Mouse (Mus musculus) spleen, postnatal 10 days (tissue): ENCODE measurements around the gene Acot1.
"Not testable (repeated sequence)": the region's sequence is repeated elsewhere in the genome, so short reads cannot be mapped to it uniquely, and the experiment has no call there.

Source experiments
- DNase-seq, 2 experiments: peaks; one replicate each; pipeline ENCODE4 v3.0.0; 2021 to 2022; ENCODE audit warnings: low spot score in 2 of 2

The Acot1 gene

GRCm38 (mm10) chr12:84020528-84020927, 11.2 kb downstream of the Acot1 start:
- DNase-seq: peak in 1 of 2 experiments; percentile 35

GRCm38 (mm10) chr12:84022266-84022665, 13.0 kb downstream of the Acot1 start:
- not testable (repeated sequence) for DNase-seq

GRCm38 (mm10) chr12:84023052-84023745, 13.9 kb downstream of the Acot1 start:
- no peak for DNase-seq

GRCm38 (mm10) chr12:84025888-84026287, 16.6 kb downstream of the Acot1 start:
- DNase-seq: no peak

GRCm38 (mm10) chr12:84028328-84028727, 19.0 kb downstream of the Acot1 start:
- DNase-seq: not testable (repeated sequence)

GRCm38 (mm10) chr12:84029043-84029442, 19.8 kb downstream of the Acot1 start:
- DNase-seq: not testable (repeated sequence)

GRCm38 (mm10) chr12:84030659-84031332, 21.5 kb downstream of the Acot1 start:
- peak; percentile 52 to 78 for DNase-seq

- DNase-seq: no peak
Observed at GRCm38 (mm10) chr12:84032854-84033253, 23.6 kb downstream of the Acot1 start.

- not testable (repeated sequence) for DNase-seq
Observed at GRCm38 (mm10) chr12:84033302-84033701, 24.0 kb downstream of the Acot1 start.

GRCm38 (mm10) chr12:84034108-84034507, 24.8 kb downstream of the Acot1 start:
- no peak for DNase-seq

GRCm38 (mm10) chr12:84038241-84038640, 29.0 kb downstream of the Acot1 start, which contains the start of gene Acot4:
Gene Acot4, plus strand, starts transcription at chr12:84038379.
- not testable (repeated sequence) for DNase-seq

GRCm38 (mm10) chr12:84038691-84039111, 29.4 kb downstream of the Acot1 start, which contains the start of gene Gm49366:
Gene Gm49366, plus strand, starts transcription at chr12:84038935.
- peak in 1 of 2 experiments; percentile 16 for DNase-seq

- DNase-seq: no peak
Observed at GRCm38 (mm10) chr12:84042248-84042647, 33.0 kb downstream of the Acot1 start.

- DNase-seq: no peak
Observed at GRCm38 (mm10) chr12:84044045-84044444, 34.8 kb downstream of the Acot1 start.

GRCm38 (mm10) chr12:84046906-84047305, 37.6 kb downstream of the Acot1 start:
- no peak for DNase-seq

- not testable (repeated sequence) for DNase-seq
Observed at GRCm38 (mm10) chr12:84050744-84051143, 41.5 kb downstream of the Acot1 start.

GRCm38 (mm10) chr12:84051937-84052474, 42.7 kb downstream of the Acot1 start, which contains the start of gene Acot3:
Gene Acot3, plus strand, starts transcription at chr12:84052144.
- DNase-seq: no peak

- DNase-seq: no peak
Observed at GRCm38 (mm10) chr12:84052609-84053008, 43.3 kb downstream of the Acot1 start.

- DNase-seq: no peak
Observed at GRCm38 (mm10) chr12:84053173-84053572, 43.9 kb downstream of the Acot1 start.

- DNase-seq: no peak
Observed at GRCm38 (mm10) chr12:84053679-84054391, 44.5 kb downstream of the Acot1 start.

- DNase-seq: no peak
Observed at GRCm38 (mm10) chr12:84060946-84061345, 51.7 kb downstream of the Acot1 start.

- DNase-seq: no peak
Observed at GRCm38 (mm10) chr12:84062336-84062735, 53.0 kb downstream of the Acot1 start.
